ENCODE assay signal across 15 mouse cellular contexts in genomic region chr7:134077684-134078083, GRCm38 (mm10).
"Had no signal": no experiment of that assay in that cellular context is flagged by ENCODE, and none has a peak within 500 bp of the region (broad histone marks: within the 10 kb centered on the region; RNA-seq: fewer than 3 reads in every experiment).

No protein-coding gene starts in this region.

- H3K4me3 ChIP-seq: intestine, embryonic 15.5 days; limb, embryonic 10.5 days; liver, embryonic 15.5 days; midbrain, embryonic 10.5 days; myocyte; neural tube, embryonic 15.5 days had no signal

- H3K36me3 ChIP-seq: intestine, embryonic 15.5 days; limb, embryonic 10.5 days; liver, embryonic 15.5 days; midbrain, embryonic 10.5 days; neural tube, embryonic 15.5 days had no signal

- H3K4me1 ChIP-seq: liver, embryonic 15.5 days; midbrain, embryonic 10.5 days; neural tube, embryonic 15.5 days had no signal

- H3K27me3 ChIP-seq: intestine, embryonic 15.5 days; liver, embryonic 15.5 days; neural tube, embryonic 15.5 days had no signal

- DNase-seq: kidney, adult 18-20 months; kidney, postnatal 10 days; kidney, postnatal 4 days; lung, adult 2 months; lung, postnatal 36 days; midbrain, embryonic 14.5 days; thymus, adult 18-20 months; thymus, postnatal 25 days had no signal

- H3K27ac ChIP-seq: intestine, embryonic 15.5 days; limb, embryonic 10.5 days; liver, embryonic 15.5 days; midbrain, embryonic 10.5 days; neural tube, embryonic 15.5 days; stomach, postnatal 0 days had no signal
